ENCODE assay signal across 1 mouse cellular context in genomic region chr11:103257938-103258481, GRCm38 (mm10).
TF ChIP-seq lines count a peak whose summit lies in the region.

No protein-coding gene starts in this region.

TF ChIP-seq in MEL, 35 proteins besides CTCF, POLR2A, EP300 and RAD21:
- TF ChIP-seq MYC (IDR thresholded peaks at IDR 0.05; ENCODE audit: low read depth, low read length) (peak; percentile 46; the same call in 1 of the 2 replicates), TBP (IDR thresholded peaks at IDR 0.05; ENCODE audit: low read depth, low read length) (peak; percentile 73), NRF1 (IDR thresholded peaks at IDR 0.05; ENCODE audit: insufficient read depth, low read depth, low read length, poor library complexity, severe bottlenecking) (0 out of 2 replicates have a peak, but pooled peaks have one; percentile 21), RCOR1 (IDR thresholded peaks at IDR 0.05; ENCODE audit: low read depth, low read length) (peak; percentile 65), JUND (IDR thresholded peaks at IDR 0.05; ENCODE audit: low read depth, low read length) (0 out of 2 replicates have a peak, but pooled peaks have one; percentile 61), TAL1 (IDR thresholded peaks at IDR 0.05; ENCODE audit: low read length) (peak; percentile 84), MYB (IDR thresholded peaks at IDR 0.05; ENCODE audit: low read depth, low read length) (no peak), CHD1 (IDR thresholded peaks at IDR 0.05; ENCODE audit: low read depth, low read length) (no peak), NELFE (IDR thresholded peaks at IDR 0.05; ENCODE audit: low read depth, low read length) (no peak), ETS1 (IDR thresholded peaks at IDR 0.05; ENCODE audit: low read depth, low read length) (0 out of 2 replicates have a peak, but pooled peaks have one; percentile 59), TCF12 (IDR thresholded peaks at IDR 0.05; ENCODE audit: low read depth, low read length) (peak; percentile 80), GATA1 (IDR thresholded peaks at IDR 0.05; ENCODE audit: low read depth, low read length) (peak; percentile 89), MAZ (IDR thresholded peaks at IDR 0.05; ENCODE audit: low read depth, low read length) (0 out of 2 replicates have a peak, but pooled peaks have one; percentile 30)
